Mouse (Mus musculus): Measurements from ENCODE around the gene Inka2.

The Inka2 gene

DNA sequence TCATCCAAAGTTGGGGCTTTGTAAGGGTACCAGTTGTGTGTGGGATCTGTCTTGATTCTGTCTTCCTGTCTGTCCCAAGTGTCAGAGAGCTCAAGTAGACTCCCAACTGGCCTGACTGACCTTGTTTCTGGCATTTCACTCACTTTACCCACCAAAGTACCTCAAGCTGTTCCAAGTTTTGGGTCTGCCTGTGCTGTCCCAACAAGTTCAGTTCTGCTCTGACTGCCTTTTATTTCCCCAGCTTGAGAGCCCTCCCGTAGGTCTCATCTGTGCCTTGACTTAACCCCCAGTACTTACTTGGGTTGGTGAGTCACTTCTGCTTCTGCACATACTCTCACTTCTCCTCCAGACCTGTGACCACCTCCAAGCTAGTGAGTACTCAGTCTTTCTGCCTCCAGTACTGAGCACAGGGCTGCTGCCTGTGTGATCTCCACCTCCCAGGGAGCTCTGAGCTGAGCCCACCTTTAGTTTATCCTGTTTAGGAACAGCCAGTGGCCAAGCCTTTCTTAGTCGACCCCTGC is 17.3 kb downstream of the Inka2 start:
- DNase-seq (ENCODE audit: low read depth, low spot score) = no peak

DNA sequence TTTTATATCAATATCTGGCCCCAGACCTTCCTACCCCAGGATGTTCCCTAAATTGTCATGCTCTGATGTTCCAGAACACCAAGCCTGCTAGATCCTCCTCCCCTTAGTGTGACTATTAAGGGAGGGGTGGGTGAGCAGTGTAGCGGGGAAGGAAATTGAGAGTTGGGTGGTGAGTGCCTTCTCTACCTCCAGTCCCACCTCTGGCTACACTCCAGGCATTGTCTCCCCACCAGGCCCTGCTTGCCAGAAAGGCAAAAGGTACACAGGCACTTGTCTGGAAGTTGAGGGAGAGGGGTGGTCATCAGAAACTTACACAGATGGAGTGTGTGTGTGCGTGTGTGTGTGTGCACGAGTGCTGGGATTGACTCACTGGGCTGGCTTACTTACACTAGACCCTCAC is 18.1 kb downstream of the Inka2 start:
- no peak for DNase-seq (ENCODE audit: low read depth, low spot score)

DNA sequence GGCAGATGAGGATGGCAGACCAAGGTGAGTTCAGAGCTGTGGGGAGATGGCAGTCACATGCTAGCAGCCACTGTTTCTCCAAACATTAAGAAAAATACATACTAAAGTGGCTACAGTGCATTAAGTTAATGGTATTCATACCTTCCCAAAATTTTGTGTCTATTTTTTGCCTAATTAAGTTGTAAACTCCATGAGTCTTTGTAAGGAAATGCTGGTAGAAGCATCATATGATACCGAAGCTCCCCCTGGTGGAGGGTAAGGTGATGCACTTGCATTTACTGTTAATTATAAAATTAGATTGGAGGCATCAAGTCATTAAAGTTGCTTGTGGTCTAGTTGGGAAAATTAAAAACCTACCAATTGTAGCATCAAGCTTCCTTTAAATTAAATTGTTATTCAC is 21.6 kb downstream of the Inka2 start:
- DNase-seq (ENCODE audit: low read depth, low spot score) = peak; percentile 55

DNA sequence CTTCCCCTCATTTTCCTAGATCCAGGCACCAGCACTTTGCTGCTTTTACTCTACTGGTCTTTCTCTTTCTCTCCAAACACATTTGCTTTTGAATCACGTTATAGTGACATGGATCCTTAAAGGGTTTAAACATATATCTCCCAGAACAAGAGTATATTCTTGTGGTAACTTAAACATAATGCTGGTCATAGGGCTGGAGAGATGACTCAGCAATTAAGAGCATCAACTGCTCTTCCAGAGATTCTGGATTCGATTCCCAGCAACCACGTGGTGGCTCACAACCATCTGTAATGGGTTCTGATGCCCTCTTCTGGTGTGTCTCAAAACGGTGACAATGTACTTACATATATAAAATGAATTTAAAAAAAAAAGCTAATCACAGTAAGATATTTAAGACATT is 28.0 kb downstream of the Inka2 start:
- no peak for DNase-seq (ENCODE audit: low read depth, low spot score)

DNA sequence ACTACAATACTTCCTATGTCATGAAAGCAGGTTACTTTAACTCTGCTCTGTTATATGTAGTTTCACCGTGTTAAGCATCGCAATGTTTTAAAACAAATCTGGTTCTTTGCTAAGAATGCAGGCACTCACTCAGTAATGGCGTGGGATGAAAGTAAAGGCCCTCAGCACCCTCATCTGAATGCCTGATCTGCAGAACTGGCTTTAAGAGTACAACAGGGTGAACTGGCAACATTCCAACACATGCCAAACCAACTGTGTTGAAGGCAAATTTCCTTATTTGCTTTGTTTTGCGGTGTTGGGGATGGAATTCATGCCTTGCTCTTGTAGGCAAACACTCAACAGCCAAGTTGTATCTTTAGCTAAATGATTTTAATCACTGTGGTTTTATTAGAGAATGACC is 29.1 kb downstream of the Inka2 start:
- no peak for DNase-seq (ENCODE audit: low read depth, low spot score)

DNA sequence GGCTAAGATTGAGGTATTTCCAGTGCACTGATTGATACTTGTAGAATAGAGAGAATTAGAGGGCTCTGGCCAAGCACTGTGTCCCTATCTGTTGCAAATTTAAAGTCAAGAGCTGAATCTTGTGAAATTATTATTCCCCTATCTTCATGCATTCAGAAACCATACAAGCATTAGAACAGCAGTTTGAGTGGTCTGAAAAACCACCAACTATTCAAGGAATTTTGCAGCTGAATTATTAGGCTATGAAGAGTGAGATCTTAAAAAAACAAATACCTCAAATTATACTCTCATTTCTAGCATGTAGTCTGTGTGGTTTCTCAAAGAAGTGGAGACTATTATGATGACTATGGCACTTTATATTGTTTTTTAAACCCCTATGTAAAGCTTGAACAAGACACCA is 30.9 kb downstream of the Inka2 start:
- DNase-seq (ENCODE audit: low read depth, low spot score) = no peak

DNA sequence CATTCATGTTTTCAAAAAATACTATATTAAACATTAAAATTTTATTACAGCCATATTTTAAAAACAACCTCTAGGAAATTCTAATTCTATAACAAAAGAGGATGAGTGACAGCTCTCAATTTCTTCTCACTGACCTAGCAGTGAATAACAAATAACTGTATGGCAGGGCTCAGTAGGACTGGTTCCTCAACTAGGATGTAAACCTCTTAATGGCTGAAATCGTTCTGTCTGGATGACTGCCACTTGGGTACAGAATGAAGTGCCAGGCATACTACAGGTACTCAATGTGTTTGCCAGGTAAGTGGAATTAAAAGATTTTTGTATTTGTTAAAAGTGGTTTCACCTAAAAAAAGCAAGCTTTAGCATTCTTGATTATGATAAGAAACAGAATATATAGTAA is 31.7 kb downstream of the Inka2 start:
- DNase-seq (ENCODE audit: low read depth, low spot score) = no peak

DNA sequence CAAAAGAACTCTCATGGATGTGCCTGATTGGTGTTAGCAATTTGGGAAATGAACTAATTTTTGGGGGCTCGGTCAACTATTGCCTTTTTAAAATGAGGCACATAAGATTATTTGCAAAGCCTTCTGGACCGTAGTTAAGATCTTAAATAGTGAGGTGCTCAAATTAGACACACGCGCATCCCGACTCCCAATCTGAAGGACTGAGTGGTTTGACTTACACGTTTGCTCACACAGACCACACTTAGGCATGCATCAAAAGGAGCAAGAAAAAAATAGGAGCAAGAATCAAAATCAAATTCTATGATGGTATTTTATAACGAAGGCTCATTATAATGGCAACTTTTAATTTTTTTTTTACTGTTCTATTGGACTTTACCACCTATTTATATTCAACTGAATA is 32.7 kb downstream of the Inka2 start:
- DNase-seq (ENCODE audit: low read depth, low spot score) = no peak

DNA sequence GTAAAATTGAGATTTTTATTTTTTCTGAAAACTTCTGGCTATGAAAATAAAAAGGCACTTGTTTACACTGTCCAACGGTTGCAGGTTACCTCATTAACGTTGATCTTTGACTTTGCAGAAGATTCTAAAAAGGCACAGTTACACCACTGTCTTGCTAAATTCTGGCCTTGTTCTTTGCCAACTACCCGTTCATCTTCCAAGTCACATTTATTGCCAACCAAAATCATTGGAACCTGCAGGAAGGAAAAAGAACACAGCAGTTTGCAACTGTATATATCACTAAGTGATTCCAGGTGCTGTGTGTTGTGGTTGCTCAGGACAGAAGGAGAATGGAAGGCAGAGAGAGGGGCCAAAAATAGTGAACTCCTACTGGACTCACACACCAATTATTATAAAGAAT is 33.3 kb downstream of the Inka2 start:
- no peak for DNase-seq (ENCODE audit: low read depth, low spot score)

DNA sequence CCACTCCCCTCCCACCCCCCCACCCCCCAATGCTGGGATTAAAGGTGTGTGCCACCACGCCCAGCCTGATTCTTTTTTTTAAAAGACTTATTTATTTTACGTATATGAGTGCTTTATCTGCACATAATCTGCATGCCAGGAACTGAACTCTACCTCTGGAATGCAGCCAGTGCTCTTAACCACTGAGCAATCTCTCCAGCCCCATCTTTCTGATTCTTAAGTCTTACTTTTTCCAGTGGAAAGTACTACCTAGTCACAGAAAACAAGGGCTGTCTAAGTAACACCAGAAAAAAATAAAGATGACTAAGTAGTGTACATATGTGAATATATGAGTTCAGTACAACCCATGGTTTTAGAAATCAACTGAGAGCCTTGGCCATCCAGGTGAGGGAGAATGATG is 42.1 kb downstream of the Inka2 start:
- peak; percentile 32 for DNase-seq (ENCODE audit: low read depth, low spot score)

DNA sequence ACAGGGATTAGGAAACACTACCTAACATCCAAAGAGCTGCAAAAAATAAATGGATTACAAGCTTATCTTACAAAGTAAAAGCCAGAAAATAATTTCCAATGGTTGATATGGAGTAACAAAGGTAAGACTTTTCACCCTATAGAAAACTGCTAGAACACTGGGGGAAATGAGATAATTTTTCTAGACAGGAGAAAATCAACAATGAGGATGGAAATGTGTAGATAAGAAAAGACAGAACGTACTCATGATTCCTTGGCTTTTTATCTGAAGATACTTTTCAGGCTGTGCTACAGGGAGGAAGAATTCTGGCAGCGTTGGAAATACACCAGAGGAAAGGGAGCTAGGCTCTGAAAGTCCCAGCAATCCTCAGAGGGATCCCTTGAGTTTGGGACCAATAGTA is 46.4 kb downstream of the Inka2 start:
- no peak for DNase-seq (ENCODE audit: low read depth, low spot score)

DNA sequence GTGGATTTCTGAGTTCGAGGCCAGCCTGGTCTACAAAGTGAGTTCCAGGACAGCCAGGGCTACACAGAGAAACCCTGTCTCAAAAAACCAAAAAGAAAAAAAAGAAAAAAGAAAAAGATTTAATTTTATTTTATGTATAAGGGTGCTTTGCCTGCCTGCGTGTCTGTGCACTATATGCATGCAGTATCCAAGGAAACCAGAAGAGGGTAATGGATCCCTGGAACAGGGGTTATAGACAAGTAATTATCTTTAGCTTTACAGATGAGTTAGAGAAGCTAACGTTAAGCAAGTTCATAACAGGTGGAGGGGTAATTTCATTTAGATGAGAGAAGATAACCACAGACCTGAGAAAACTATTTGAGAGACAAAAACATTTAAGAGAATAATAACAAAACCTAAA is 49.8 kb downstream of the Inka2 start:
- no peak for DNase-seq (ENCODE audit: low read depth, low spot score)

DNA sequence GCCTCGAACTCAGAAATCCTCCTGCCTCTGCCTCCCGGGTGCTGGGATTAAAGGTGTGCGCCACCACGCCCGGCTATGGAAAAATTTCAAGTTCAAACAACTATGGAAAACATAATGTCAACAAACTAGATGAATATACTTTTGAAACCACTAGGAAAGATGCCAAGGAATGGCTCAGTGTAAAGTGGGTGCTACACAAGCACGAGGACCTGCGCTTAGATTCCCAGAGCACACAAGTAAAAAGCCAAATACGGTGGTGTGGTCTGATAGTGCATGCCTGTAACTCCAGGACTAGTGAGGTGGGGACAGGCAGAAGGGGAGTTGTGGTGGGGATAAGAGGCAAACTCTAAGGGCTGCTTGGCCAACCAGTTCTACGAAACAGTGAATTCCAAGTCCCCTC is 50.7 kb downstream of the Inka2 start:
- no peak for DNase-seq (ENCODE audit: low read depth, low spot score)

DNA sequence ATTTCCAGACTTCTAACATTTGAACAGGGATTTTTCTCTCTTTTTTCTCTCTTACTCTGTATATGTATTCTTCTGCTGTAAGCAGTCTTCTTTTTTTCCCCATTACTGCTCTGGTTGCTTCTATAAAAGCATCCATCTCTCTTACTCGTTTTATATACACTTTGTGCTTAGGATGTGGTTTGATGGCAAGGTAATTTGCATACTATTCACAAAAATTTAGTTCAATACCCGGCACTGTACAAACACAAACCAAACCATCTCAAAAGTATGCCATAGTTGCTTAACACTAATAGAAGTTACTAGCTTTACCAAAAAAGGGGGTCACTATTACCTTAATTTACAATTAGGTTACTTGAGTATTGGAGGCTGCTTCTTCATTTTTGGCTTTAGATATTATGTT is 52.1 kb downstream of the Inka2 start:
- DNase-seq (ENCODE audit: low read depth, low spot score) = no peak

DNA sequence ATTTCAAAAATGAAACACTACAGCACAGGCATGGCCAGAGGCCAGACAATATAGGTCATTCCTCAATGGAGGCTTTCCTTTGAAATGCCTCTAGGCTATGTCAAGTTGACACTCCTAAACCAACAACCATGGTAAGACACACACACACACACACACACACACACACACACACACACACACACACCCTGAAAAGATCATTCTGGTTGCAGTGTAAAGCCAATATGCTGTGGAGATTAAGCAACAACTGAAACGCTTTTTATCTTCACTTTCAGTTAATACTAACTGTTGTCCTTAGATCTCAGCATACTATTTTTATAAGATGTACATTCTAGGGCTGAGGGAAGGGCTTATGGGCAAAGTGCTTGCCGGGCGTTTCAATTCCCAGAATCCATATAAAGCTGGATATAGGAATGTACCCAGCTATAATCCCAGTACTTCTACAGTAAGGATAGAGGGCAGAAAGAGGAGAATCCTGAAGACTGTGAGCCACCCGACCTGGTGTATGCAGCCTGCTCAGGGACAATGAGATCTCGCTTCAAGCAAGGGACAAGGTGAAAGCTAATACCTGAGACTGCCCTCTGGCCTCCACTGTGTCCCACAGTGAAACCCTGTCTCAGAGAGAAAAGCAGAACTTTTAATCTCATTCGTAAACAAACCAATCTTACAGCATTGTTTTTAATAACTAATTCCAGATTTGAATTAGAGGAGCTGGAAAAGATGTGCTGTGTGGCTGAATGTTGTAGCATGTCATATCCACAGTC is 53.1 kb downstream of the Inka2 start:
- no peak for DNase-seq (ENCODE audit: low read depth, low spot score)

DNA sequence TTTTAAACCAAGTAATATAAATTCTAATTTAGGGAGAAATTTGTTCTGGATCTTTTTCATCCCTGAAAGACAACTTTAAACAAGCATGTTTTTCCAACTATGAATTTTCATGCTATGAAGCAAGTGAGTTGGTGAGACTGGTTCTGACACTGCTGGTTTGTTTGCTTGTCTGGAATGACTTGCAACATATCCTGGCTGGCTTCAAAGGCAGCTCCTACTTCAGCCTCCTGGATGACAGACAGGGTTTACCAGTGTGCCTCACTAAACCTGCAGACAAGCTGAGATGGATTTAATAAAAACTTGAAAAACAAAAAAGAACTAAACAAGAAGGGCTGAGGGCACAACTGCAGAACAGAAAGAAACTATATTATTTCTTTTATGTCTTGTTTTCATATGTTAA is 53.7 kb downstream of the Inka2 start:
- DNase-seq (ENCODE audit: low read depth, low spot score) = no peak

DNA sequence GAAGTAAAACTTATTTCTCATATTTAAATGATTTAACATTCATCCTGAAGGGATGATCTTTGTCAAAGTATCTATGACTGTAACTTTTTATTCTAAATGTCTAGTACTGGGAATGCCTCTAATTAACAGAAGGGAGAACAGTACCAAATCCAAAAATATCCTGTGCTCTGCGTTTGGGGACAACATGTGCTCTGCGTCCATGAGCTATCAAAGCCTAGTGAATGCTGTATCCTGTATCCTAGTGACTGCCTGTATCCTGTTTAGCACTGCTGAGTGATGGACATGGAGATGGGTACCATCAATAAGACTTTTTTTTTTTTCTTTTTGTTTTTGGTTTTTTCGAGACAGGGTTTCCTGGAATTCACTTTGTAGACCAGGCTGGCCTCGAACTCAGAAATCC is 54.3 kb downstream of the Inka2 start:
- no peak for DNase-seq (ENCODE audit: low read depth, low spot score)

DNA sequence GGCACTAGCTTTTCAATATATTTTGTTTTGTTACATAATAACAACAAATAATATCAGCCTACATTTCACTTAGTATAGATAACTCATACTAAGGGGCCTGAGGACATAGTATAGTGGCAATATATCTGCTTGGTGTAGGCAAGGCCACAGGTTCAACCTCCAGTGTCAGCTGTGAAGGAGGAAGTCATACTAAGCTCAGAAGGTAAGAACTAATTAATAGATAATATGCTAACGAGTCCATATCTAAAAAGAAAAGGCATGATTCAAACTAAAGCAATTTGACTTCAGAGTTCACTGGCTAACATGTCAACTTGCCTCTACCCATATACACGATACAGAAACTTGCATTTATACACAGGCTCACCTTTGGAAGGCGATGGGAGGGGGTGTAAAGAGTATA is 55.7 kb downstream of the Inka2 start:
- DNase-seq (ENCODE audit: low read depth, low spot score) = no peak

DNA sequence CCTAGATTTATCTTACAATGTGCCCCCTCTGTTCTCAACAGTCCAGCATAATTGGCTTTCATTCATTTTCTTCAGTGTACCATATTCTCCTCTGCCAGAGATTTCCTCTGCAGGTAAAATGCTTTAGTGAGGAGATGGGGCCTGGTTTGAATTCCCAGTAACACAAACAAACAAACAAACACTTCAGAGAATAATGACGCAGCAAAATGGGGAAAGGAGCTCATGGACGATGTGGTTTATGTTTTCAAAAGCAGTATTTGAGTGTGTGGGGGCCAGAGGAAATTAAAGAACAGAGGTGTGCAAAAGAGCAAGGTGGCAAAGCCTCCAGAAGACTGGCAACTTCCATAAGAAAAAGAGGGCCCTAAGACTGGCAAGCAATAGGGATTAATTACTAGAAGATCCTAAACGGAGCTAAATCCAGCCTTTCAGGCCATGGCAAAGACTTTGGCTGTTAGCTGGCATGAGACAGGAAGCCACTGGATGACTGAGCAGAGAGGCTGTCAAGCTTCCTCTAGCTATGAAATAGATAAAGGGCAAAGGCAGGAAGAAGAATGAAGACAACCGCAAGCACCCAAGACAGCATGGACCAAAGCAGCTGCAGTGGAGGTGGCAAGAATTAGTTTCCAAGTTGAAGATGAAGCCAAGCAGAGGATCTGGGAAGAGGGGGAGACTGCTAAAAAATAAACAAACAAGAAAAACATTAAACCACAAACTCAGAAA is 58.9 kb downstream of the Inka2 start:
- DNase-seq (ENCODE audit: low read depth, low spot score) = peak; percentile 76

DNA sequence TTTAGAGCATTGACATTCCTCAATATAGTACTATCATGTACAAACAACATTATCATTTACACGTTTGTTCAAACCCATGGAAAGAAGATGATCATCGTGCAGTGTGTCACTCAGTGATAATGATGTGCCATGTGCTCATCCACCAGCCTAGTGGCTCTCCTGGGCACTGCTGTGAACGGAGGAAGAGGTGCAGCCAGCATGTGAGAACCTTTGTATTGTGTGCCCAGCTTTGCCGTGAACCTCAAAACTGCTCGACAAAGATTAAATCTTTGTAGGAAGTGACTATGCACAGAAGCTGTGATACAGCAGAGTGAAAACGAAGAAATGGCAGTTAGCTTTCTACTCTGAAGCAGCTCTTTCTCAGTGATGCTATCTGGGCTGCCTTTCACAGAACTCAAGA is 64.1 kb downstream of the Inka2 start:
- peak; percentile 76 for DNase-seq (ENCODE audit: low read depth, low spot score)

DNA sequence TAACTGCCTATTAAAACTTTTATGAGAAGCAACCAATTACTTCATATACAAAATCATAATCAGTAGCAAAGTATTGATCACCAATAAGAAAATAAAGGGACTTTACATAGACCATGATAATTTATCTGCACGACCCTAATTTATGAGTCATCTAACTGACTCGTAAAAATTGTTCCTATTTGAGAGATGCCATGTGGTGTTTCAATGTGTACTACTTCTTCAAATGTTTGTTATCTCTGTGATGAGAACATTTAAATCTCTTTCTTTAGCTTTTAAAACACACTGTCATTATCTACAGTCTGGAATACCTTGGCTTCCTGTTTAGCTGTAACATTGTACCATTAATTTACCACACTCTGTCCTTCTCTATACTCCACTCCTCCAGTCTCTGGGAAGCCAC is 65.0 kb downstream of the Inka2 start:
- no peak for DNase-seq (ENCODE audit: low read depth, low spot score)
